Mouse (Mus musculus) lung, postnatal 14 days (tissue): ENCODE results near the gene Lyl1.
"Not testable (repeated sequence)": the region's sequence is repeated elsewhere in the genome, so short reads cannot be mapped to it uniquely, and the experiment has no call there.

Experiments used
- DNase-seq: peaks from one replicate; pipeline ENCODE4 v3.0.0; 2021

Gene Lyl1

DNA sequence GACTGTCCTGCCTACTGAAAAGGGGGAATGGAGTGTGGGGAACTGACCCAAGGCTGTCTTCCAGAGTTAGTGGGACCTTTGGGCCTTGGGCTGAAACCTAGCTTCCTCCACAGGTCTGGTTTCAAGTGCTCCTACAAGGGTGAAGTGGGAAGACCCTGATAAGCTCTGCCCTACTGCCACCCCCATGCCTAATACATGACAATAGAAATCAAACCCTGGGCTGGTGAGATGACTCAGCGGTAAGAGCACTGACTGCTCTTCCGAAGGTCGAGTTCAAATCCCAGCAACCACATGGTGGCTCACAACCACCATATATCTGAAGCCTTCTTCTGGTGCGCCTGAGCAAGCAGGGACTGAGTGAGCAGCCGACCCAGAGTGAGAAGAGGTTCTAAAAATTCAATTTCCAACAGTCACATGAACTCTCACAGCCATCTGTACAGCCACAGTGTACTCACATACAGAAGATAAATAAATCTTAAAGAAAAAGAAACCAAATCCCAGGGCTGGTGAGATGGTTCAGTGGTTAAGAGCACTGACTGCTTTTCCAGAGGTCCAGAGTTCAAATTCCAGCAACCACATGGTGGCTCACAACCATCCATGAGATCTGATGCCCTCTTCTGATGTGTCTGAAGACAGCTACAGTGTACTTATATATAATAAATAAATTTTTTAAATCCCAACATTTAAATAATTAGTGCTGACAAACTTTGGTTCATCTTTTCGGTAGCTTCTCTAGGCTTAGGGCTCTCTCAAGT, 32.3 kb upstream of the Lyl1 start:
- no peak for DNase-seq

DNA sequence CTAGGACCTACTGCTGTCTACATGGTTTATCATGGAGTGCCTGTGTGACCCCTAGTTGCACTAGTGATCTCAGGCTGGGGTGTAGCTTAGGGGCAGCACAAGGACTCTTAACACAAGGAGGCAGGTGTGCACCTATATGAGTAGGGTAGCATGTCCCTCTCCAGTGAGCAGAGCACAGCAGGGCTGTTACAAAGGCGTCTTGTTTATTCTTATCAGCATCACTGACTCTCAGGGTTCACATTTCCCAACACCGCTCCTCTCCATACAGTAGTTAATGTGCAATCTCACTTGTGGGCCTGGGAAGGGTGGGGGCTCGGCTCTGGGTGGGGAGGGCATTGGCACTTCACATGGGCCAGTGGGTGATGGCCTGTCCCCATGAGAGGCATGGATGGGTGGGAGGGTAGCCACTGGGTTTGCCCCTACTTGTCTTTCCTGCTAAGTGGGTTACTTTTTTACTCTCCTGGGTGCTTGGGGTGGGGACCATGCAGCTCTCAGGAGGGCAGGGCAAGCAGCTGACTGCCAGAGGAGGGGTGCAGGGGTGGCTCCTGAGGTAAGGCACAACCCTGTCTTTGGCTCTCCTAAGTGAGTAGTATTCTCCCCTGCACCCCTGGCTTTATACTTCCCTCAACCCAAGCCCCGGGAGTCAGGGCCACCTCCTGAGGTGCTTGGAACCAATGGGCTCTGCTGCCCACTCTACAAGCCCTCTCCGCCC, 30.8 kb upstream of the Lyl1 start:
- not testable (repeated sequence) for DNase-seq

DNA sequence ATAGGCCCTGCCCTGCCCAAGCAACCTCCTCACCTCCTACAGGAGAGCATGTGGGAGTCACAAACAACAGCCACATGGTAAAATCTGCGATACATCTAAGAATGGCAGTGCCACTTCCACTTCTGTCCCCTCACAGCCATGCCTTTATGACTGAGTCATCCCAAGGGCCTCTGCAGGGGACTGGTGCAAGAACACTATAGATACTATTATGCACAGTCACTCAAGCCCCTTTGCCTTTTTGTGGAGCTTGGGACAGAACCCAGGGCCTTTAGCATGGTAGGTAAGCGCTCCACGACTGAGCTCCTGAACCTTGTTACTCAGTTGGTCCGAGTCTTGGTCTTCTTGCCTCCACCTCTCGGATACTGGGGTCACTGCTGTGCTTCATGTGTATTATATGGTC, 24.0 kb upstream of the Lyl1 start:
- DNase-seq = no peak

DNA sequence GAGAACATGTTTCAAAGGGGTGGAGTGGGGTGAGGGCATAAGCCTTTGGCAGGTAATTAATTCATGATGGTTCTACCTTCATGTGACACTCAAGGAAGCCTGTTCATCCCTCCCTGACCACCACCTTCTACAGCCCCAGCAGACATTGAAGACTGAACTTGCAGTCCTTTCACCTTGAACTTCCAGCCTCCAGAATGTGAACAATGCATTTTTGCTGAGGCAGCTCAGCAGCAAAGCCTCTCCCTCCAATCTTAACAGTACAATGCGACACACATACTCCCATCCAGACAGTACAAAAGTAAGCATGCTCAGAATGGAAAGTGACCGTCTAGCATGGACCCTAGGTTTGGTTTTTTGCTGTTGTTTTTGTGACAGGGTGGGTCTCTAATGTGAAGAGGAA, 19.8 kb upstream of the Lyl1 start:
- no peak for DNase-seq

DNA sequence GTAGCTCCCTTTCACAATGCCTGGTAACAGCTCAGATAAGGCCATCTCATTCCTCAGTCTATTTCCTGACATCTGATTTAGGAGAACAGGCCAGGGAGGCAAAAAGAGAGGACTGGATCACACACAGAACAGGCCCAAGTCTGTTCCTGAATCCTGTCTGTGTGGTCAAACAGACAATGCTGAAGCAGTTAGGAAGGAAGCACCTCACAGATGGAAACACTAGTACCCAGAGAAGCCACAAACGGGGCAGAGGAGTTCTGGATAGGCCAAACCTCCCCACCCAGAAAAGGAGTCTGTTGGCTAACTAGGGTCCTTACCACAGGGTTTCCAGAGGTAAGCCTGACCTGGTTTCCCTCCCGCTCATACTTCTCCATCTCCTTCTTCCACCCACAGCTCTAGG, 19.0 kb upstream of the Lyl1 start:
- DNase-seq = no peak

DNA sequence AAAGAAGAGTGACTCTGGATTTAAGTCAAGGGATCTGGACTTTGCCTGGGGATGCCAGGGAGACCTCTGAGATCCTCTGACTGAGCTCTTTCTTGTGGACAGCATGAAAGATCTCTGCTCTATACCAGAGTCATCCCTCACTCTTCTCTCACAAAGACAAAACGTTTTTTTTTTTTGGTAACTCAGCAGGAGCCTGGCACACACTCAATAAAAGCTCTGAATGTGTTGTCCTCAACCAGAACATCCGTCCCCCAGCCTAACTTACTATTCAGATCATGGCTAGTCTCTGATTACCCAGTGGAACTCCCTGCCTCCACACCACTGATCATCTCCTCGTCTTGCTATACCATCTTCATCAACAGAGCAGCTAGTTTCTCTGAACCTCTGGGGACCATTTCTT, 16.7 kb upstream of the Lyl1 start:
- no peak for DNase-seq

DNA sequence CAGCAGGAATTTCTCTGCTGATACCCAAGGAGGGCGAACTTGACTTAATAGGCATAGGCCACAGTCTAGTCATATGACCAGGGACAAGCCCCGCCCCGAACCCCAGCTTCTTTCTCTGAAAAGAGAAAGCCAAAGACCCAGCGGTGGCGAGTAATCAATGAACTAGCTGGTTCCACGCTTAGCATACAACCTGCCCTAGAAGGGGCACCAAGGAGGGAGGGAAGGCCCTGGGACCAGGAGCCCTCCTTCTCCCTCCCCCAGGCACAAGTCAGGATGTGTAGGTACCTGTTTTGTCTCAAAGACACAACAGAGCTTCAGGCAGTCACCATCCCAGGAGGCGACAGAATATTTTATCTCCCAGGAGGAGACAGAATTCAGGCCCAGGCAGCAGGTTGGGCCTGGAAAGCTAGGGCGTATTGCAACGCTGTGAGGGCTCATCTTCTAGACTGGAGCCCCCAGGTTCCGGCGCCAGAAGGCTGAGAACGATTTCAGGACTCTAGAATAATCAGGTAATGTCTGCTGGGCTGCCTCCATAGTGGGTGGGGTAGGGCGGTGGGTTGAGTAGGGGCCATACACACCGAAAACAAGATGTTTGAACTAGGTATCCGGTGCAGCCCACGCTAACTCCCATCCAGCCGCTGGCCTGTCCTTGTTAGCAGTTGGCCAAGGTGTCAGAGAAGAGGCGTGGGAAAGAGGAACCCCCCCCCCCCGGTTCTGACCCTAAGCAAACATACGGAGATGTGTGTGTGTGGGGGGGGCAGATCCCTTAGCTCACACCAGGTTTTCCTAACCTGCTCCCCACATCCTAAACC, 14.9 kb upstream of the Lyl1 start, which contains the start of gene Trmt1:
Gene Trmt1 (plus strand): TSS at position 117 of the 812 bp plus-strand sequence.
- DNase-seq = peak; percentile 37

DNA sequence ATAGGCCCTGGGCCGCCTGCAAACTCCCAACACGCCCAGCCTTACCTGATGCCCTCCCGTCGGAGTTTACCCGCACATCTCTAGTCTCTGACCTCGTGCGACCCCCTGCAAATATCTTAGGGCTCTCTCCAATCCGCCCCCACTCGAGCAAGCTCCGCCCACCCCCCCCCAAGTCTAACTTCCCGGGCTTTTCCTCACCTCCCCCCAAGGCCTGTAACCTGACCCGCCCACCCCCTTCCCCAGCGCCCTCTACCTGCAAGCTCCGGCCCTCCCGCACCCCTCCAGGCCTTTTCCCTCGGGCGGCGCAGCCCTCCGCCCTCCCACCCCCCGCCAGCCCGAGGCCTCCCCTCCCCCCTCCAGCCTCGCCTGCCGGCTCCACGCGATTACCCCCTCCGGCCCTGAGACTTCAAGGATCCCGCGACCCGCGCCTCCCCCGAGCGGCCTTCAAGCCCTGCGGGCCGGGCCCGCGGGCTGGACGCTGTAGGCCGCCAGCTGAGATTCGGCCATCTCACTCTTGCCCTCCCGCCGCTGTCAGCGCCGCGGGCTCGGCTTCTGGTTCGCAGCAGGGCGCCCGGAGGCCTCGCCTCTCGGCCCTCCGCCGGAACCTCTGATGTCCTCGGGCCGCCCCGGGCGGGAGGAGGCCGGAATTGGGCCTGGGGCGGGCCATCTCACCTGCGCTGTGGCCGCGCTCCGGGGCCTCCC, 14.1 kb upstream of the Lyl1 start:
- DNase-seq = no peak

DNA sequence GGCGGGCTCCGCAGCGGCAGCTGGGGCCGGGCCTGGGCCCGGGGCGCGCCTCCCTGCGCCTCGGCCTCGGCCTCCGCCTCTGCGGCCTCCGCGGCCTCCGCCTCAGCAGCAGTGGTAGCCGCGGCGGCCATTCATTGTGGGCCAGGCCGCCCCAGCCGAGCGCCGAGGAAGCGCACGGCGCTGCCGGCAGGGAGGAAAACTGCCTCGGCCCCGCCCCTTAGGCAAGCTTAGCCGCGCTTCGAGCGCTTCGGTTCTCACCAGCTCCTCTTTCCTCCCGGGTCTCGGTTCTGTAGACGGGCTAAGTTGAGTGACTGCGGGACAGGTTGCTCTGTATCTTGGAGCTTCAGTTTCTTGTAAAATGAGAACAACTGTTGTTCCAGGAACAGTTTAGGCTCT, 13.6 kb upstream of the Lyl1 start, which contains the start of gene Nacc1:
Gene Nacc1 (minus strand): TSS at position 158 of the 396 bp plus-strand sequence.
- peak; percentile 90 for DNase-seq

DNA sequence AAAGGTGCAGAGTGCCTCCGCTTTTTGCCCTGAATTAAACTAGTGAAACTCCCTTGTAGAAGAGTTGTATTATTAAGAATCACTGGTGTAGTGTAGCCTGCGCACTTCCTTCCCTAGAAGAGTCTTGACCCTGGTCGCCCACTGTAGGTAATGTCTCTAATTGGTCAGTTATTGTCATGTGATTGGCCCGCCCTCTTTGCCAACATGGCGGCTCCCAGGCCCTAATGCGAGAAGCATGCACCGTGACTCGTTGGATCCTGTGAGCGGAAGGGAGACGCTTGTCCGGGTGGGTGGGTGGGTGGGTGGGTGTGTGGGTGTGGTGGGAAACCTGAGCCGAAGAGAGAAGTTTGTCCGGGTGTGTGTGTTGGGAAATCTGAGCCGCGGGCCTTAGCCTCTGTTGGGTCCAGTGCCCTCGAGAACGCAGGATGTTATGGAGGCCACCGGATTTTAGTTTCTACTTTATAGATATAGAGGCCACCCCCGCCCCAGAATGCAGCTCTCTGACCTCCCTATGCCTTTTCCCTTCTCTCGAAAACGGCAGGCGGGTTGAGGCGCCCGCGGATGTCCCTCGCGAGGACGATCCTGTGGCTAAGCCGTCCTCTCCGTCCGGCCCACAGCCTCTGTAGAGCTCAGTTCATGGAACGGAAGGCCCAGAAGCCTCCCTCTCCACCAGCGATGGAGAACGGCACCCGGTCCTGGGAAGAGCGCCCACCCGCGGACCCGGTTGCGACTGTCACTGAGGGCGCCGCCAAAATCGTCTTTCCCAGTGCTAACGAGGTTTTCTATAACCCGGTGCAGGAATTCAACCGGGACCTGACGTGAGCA, 12.0 kb upstream of the Lyl1 start:
- DNase-seq = peak; percentile 89

DNA sequence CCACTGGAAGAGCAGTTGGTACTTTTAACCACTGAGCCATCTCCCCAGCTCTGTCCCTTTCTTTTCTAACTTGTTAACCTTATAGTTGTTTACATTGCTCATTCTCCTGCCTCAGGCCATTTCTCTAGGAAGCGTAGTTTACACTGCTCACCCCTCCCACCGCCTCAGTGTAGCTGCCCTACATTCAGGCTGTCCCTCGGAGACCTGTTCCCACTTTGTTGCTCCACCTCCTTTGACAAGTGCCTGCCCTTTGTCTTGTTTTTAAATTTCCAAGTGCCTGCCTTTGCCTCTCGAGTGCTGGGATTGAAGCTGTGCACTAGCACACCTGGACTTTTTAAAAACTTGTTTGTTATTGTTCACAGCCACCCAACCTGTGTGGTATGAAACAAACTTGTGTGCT, 7.9 kb upstream of the Lyl1 start:
- no peak for DNase-seq

DNA sequence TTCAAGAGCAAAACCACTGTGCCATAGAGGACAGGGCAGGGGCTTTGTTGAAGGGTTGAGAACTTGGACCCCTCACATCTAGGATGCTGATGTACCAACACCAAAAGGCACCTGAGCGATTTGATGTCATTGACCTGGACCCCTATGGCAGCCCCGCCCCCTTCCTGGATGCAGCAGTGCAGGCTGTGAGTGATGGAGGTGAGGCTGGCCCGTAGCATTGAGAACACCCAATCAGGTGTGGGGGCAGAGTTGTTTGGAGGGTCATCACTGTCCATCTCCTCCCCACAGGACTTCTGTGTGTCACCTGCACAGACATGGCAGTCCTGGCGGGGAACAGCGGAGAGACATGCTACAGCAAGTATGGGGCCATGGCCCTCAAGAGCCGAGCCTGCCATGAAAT, 6.1 kb upstream of the Lyl1 start:
- DNase-seq = no peak

DNA sequence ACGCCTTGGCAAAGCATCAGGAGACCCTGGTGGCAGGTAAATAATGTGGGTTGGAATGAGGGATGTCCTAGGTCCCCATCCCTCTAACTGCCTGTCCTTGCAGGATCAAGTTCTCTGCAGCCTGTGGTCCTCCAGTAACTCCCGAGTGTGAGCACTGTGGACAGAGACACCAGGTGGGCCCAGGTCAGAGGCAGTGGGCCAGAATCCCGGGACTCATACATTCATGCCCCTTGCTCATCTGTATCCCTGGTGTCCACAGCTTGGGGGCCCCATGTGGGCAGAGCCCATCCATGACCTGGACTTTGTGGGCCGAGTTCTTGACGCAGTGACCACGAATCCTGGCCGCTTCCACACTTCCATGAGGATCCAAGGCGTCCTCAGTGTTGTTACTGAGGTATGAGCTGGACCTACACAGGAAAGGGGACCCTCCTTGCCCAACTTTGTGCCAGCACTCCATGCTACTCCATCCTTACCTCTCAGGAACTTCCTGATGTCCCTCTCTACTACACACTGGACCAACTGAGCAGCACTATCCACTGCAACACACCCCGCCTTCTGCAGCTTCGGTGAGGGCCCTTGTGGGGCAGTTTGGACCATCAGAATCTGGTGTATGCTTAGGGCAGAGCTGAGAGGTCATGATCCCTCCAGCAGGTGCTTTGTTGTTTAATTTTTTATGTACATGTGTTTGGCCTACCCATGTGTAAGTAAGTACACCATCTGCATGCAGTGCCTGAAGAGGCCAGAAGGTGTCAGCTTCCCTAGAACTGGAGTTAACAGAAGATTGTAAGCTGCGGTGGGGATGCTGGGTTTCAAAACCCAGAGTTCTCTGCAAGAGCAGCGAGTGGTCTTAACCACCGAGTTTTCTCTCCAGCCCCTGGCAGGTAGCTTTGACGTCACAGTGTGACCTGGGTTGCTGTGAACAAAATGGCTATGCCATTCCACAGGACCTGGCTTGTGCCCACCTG, 3.8 kb upstream of the Lyl1 start:
- DNase-seq = peak; percentile 63

DNA sequence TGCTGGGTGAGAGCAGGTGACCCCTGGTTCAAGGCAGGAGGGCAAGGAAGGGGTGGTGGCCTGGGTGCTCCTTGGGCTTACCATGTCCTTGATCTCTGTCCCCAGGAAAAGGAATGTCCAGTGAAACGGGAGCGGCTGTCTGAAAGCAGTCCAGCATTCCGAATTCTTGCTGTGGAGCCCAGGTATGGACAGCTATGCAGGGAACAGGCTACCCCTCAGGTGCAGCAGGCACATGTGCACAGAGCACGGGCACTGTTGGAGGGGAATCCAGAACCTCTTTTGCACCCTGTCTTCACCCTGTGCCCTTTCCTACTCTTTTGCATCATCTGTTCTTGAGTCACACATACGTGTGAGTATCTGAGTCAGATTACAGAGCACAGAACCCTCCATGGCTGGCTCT, 3.0 kb upstream of the Lyl1 start:
- no peak for DNase-seq

DNA sequence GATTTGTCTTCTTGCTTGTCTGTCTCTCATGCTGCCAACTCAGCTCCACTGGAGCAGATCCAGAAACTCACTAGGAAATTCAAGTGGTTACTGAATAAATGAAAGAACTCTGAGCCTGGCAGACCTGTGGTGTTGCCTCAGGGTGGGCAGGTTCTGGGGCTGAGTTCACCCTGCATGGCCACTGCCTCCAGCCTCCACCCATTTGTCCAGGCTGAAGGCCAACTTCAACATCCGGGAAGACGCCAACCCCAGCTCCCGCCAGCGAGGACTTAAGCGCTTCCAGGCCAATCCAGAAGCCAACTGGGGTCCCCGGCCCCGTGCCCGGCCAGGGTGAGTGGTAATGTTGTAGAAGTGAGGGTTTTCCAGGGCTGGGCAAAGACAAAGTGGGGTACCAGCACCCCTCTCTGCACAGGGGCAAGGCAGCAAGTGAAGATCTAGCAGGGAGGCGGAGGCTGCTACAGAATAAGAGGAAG, 2.3 kb upstream of the Lyl1 start:
- peak; percentile 80 for DNase-seq

DNA sequence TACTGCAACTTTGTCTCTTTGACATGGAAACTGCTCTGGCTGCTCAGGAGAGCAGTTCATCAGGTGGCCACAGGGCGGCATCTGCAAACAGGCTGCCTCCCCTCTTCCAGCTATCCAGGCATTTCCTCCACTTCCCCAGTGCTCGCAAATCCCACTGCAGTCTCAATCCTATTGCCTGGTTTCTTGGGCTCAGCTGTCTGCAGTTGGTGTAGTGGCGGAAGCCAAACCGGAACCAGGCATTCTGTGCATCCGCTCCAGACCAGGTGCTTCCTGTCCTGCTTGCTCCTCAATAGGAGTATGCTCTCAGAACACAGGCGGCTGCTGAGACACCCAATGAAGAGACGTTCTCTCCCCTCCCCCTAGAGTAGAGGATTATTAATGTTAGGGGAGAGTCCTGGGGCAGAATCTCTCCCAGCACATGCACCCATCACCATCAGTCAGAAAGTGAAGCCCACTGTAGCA, 1.4 kb upstream of the Lyl1 start:
- DNase-seq = peak; percentile 68

DNA sequence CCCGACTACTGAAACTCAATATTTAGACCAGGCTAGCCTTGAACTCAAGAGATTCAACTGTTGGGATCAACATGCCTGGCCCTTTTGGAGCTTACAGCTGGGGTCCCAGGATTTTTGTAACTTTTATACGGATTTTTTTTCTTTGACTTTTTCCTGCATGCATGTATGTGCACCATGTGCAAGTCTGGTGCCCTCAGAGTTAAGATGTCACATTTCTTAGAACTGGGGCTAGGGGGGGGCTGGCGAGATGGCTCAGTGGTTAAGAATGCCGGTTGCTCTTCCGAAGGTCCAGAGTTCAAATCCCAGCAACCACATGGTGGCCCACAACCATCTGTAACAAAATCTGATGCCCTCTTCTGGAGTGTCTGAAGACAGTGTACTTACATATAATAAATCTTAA, 731 bp upstream of the Lyl1 start:
- no peak for DNase-seq

DNA sequence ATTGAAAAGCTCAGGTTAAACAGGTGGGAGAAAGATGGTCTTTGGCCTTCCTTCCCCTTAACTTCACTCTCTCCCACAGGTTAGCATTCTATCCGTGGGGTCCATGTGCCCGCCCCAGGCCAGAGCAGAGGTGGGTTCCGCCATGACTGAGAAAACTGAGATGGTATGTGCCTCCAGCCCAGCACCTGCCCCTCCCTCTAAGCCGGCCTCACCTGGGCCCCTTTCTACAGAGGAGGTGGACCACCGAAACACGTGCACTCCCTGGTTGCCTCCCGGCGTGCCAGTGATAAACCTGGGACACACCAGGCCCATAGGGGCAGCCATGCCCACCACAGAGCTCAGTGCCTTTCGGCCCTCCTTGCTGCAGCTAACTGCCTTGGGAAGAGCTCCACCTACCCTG, 1.3 kb downstream of the Lyl1 start:
- DNase-seq = no peak

DNA sequence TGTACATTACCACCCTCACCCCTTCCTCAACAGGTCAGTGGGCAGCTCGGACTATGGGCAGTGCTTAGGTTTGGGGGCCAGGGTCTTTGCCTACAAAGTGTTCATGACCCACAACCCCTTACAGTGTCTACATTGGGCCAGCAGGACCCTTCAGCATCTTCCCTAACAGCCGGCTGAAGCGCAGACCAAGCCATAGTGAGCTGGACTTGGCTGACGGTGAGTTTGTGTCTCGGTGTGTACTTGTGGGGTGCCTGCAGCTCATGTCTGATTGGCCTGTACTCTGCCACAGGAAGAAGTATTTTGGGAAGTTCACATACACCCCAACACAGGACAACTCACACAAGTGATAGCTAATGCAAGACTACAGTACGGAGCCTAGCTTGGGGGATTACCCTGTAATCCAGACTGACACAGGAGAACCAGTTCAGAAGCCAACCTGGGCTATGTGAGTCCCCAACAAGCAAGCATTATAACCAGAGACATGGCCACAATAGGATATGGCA, 1.8 kb downstream of the Lyl1 start:
- no peak for DNase-seq
